Mouse (Mus musculus) adrenal gland, postnatal 4 days (tissue): ENCODE measurements at regions not wholly inside any gene's neighbourhood (a gene's known extent, or its start where the extent isn't known, plus 50 kb on each side); places are given as distances from the start of the nearest gene placed in this dataset.

ENCODE experiments used
- DNase-seq, 2 experiments: peaks; one replicate each; pipeline ENCODE4 v3.0.0; 2021 to 2022; ENCODE audit warnings: low spot score in 2 of 2, mixed read lengths in 2 of 2

DNA sequence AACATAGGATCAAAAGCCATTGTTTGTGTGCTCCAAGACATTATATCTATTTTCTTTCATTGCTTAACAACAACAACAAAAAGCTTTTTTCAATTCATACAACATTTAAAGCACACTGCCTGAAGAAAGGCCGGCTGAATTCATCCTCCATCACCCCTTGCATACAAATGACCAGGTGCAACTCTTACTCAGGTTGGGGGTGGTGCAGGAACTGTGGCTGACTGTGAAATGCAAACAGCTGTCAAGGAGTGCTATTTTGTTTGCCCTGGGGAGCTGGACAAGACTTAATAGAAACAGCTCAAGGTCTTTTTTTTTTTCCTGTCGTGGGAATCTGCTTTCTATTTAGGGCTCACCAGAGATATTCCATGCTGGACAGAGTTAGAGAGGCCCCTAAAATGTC, 406.6 kb upstream of the Cldn34d start:
- DNase-seq, result no peak

DNA sequence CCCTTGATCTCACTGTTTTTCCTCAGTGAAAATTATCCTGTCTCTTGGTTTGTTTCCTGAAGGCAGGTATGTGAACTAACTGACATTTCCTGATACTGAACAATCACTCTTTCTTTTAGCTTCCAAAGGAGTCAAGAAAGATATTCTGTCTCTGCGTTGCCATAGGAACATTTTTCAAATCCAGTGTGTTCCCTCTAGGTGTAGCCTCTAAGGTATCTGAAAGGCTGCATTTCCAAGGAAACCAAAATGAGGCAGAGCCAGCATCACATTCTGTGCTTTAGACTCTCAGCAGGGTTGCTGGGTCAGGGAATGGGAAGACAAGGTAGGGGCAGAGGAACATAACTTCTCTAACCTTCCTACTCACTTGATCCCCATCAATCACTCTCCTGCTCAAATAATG, 411.2 kb upstream of the Cldn34d start:
- DNase-seq, result no peak

DNA sequence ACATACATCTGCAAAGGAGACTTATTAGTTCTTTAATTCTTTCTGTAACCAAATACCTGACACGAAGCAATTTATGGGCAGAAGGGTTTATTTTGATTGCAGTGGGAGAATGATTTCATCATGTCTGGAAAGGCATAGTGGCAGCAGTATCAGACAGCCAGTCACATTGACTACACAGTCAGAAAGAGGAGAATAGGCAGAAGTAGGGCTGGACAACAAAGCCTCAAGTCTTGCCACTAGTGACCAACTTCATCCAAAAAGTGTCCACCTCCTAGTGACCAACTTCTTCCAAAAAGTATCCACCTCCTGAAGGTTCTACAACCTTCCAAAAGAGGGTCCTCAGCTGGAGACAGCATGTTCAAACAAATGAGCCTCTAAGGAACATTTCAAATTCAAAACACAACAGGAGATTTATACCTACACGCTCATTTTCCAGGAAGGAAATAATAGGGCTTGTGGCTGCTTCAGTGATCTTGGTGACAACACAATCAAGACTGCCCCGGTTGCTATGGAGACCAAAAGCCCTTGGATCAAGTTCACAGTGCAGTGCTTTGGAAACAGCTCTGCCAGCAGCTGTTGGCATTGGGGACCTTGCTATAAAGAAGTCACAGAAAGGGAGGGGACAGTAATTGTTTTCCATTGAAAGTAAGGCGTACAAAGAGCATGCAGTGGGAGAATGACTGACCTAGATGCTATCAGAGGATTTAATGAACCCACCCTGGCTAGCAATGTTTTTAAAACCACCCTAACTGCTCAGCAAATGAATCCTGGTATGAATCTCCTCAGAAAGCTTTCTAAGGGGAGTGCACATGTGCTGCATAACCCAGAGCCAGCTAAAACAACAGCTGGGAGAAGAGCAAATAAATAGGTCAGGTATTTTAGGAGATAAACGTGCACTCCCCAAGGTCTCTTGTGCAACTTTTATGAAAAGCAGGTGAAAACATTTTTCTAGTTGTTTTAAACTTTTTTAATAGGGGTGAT, 448.0 kb upstream of the Cldn34d start:
- DNase-seq, result peak in 1 of 2 experiments; percentile 3

DNA sequence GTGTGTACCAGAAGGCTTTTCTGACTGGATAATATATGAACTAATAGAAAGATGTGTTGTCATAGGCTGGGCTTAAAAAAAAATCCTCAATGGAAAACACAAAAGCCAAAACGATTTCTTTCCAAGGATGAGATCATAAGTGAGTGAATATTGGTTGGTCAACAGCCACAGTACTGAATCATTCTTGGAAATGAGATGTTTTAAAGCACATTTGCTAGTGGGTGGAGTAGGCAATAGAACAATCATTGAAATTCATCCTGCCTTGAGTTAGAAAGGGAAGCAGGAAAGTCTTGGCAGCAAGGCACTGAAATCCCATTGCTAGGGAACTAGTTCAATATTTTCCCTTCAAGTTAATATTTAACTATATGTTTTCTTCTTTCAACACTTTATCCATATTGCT, 449.3 kb upstream of the Cldn34d start:
- DNase-seq, result no peak

DNA sequence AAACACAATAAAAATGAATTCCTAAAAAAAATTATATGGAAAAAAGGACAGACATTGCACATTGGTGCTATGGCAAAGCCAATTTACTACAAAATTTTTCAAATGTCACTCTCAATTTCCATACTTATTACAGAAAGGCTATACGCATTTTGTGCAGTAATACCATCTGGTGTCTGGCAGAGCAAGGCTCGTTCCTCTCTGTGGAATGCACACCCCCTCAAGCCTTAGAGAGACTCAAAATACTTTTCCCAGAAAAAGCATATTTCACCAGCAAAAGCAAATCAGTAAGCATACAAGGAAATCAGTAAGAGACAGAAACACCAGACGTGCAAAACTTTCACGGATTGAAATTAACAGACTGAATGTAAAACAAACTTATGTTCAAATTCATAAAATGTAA, 431.0 kb upstream of the Tbl1x start:
- DNase-seq, result no peak

DNA sequence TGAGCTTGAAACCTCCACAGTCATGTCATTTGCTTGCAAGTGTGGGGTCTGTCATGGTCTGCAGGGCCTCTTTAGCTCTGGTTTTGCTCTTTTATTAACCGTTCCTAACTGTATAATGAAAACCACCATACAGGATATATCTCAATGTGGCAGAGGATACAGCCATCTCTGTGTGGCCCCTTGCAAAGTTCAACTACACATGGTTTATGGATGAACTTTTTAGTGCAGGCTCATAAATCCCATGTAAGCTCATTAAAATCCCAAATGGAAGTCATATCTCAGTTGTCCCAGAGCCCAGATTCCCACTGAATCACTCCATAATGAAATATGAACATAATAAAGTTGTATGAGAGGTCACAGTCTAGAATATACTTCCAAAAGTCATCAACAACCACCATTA, 428.1 kb upstream of the Tbl1x start:
- DNase-seq, result no peak

DNA sequence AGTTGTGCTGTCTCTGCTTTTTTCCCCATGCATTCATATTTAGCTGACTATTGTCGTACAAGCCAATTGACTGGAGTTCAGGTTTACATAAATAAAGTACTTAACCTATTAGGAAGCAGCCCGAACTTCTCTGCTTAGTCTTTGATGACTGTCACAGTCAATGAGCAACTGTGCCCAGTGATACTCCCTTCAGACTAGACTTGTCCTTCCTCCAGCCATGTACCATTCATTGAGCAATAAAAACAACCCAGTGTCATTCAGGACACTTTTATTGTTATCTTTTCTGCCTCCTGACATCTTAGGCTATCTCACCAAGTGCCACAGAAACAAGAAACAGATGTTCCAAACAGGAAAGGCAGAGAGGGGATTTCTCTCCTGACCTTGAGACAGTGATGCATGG, 389.1 kb upstream of the Tbl1x start:
- DNase-seq, result no peak
